Mouse (Mus musculus): ENCODE results near the gene Agbl5. TPM values are rescaled to one million over a fixed set of nuclear protein-coding genes. Genes with fewer than 3 reads are reported as not detected.

Agbl5 gene
- polyA plus RNA-seq, 1 experiment = 5.2 TPM

GRCm38 (mm10) chr5:30887858-30888336 is 597 bp upstream of the Agbl5 start:
- H3K79me2 ChIP-seq (ENCODE audit: control insufficient read depth, insufficient read depth) = no peaks in the 10 kb centered on the region
- H3K27me3 ChIP-seq (ENCODE audit: control insufficient read depth, insufficient read depth, insufficient read length) = no peaks in the 10 kb centered on the region
- peak overlapping the region; percentile 20 for H3ac ChIP-seq (ENCODE audit: control insufficient read depth, insufficient read length, low read depth)
- H3K36me3 ChIP-seq (ENCODE audit: control insufficient read depth, insufficient read depth) = peaks cover 6% of the 10 kb centered on the region
- H3K4me3 ChIP-seq (ENCODE audit: insufficient read depth, poor library complexity, severe bottlenecking) = peak overlapping the region; percentile 50
- H3K79me3 ChIP-seq (ENCODE audit: low read depth) = no peaks in the 10 kb centered on the region
- TF ChIP-seq CEBPB (IDR thresholded peaks at IDR 0.05; ENCODE audit: low read depth) (no peak), MYOD1 (IDR thresholded peaks at IDR 0.05; ENCODE audit: control insufficient read depth, insufficient read length, low read depth) (no peak), USF1 (IDR thresholded peaks at IDR 0.05; ENCODE audit: low read depth) (no peak), MAX (IDR thresholded peaks at IDR 0.05) (no peak), FOSL1 (IDR thresholded peaks at IDR 0.05; ENCODE audit: insufficient read depth, low read length, poor library complexity, severe bottlenecking) (no peak), CTCF (IDR thresholded peaks at IDR 0.05; ENCODE audit: control insufficient read depth, insufficient read depth, insufficient read length) (no peak), MYOG (IDR thresholded peaks at IDR 0.05; ENCODE audit: control insufficient read depth, extremely low read depth, insufficient read length) (no peak)

DNA sequence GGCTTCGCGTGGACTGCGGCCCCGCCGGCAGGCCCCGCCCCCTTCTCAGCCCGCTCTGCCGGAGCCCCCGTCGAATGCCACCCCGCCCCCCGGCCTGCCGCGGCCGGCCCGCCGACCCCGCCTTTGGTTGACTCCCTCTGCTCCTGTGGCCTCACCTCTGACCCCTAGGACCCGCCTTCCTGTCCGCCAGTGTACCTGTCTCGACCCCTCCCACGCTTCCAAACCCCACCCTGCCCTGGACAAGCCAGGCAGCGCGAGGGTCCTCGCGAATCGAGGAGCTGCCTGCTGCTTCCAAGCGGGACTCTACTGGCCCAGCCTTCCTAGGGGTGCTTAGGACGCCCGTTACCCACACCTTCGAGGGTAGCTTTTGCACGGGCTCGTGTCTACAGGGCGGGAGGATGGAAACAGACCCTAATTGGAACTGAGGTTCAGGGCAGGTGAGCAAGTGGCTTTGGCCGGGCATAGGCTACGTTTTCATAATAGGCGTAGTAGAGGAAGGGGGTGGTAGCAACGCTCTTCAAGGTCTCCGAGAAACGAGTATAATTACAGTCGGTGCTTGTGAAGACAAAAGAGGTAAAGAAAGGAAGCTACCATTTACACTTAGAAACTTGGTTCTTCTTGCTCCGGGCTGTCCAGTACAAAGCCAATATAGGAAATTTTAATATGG is 727 bp downstream of the Agbl5 start:
- Histone ChIP-seq H3ac (ENCODE audit: control insufficient read depth, insufficient read length, low read depth) (peak overlapping the region; percentile 74), H3K36me3 (ENCODE audit: control insufficient read depth, insufficient read depth) (peaks cover 16% of the 10 kb centered on the region), H3K79me3 (ENCODE audit: low read depth) (no peaks in the 10 kb centered on the region), H3K4me3 (ENCODE audit: insufficient read depth, poor library complexity, severe bottlenecking) (peak overlapping the region; percentile 60), H3K79me2 (ENCODE audit: control insufficient read depth, insufficient read depth) (no peaks in the 10 kb centered on the region), H3K27me3 (ENCODE audit: control insufficient read depth, insufficient read depth, insufficient read length) (no peaks in the 10 kb centered on the region)
- no peak for TF ChIP-seq FOSL1 (IDR thresholded peaks at IDR 0.05; ENCODE audit: insufficient read depth, low read length, poor library complexity, severe bottlenecking)
- no peak for TF ChIP-seq CEBPB (IDR thresholded peaks at IDR 0.05; ENCODE audit: low read depth)
- no peak for TF ChIP-seq MYOG (IDR thresholded peaks at IDR 0.05; ENCODE audit: control insufficient read depth, extremely low read depth, insufficient read length)
- no peak for TF ChIP-seq MAX (IDR thresholded peaks at IDR 0.05)
- TF ChIP-seq MYOD1 (IDR thresholded peaks at IDR 0.05; ENCODE audit: control insufficient read depth, insufficient read length, low read depth) = no peak
- no peak for TF ChIP-seq CTCF (IDR thresholded peaks at IDR 0.05; ENCODE audit: control insufficient read depth, insufficient read depth, insufficient read length)
- no peak for TF ChIP-seq USF1 (IDR thresholded peaks at IDR 0.05; ENCODE audit: low read depth)

- Histone ChIP-seq H3ac (ENCODE audit: control insufficient read depth, insufficient read length, low read depth) (no peak overlapping the region), H3K79me3 (ENCODE audit: low read depth) (no peaks in the 10 kb centered on the region), H3K27me3 (ENCODE audit: control insufficient read depth, insufficient read depth, insufficient read length) (no peaks in the 10 kb centered on the region), H3K79me2 (ENCODE audit: control insufficient read depth, insufficient read depth) (no peaks in the 10 kb centered on the region), H3K36me3 (ENCODE audit: control insufficient read depth, insufficient read depth) (peaks cover 18% of the 10 kb centered on the region), H3K4me3 (ENCODE audit: insufficient read depth, poor library complexity, severe bottlenecking) (no peak overlapping the region)
- TF ChIP-seq MYOG (IDR thresholded peaks at IDR 0.05; ENCODE audit: control insufficient read depth, extremely low read depth, insufficient read length) = no peak
- no peak for TF ChIP-seq CTCF (IDR thresholded peaks at IDR 0.05; ENCODE audit: control insufficient read depth, insufficient read depth, insufficient read length)
- no peak for TF ChIP-seq MYOD1 (IDR thresholded peaks at IDR 0.05; ENCODE audit: control insufficient read depth, insufficient read length, low read depth)
- TF ChIP-seq MAX (IDR thresholded peaks at IDR 0.05) = no peak
- TF ChIP-seq FOSL1 (IDR thresholded peaks at IDR 0.05; ENCODE audit: insufficient read depth, low read length, poor library complexity, severe bottlenecking) = no peak
- no peak for TF ChIP-seq CEBPB (IDR thresholded peaks at IDR 0.05; ENCODE audit: low read depth)
- TF ChIP-seq USF1 (IDR thresholded peaks at IDR 0.05; ENCODE audit: low read depth) = no peak
Measured at GRCm38 (mm10) chr5:30890375-30890774, 1.9 kb downstream of the Agbl5 start.

- Histone ChIP-seq H3K79me3 (ENCODE audit: low read depth) (peaks cover 35% of the 10 kb centered on the region), H3K36me3 (ENCODE audit: control insufficient read depth, insufficient read depth) (peaks cover 53% of the 10 kb centered on the region), H3K27me3 (ENCODE audit: control insufficient read depth, insufficient read depth, insufficient read length) (no peaks in the 10 kb centered on the region), H3ac (ENCODE audit: control insufficient read depth, insufficient read length, low read depth) (no peak overlapping the region), H3K79me2 (ENCODE audit: control insufficient read depth, insufficient read depth) (peaks cover 68% of the 10 kb centered on the region), H3K4me3 (ENCODE audit: insufficient read depth, poor library complexity, severe bottlenecking) (no peak overlapping the region)
- peak; percentile 41 for TF ChIP-seq USF1 (IDR thresholded peaks at IDR 0.05; ENCODE audit: low read depth)
- TF ChIP-seq MYOD1 (IDR thresholded peaks at IDR 0.05; ENCODE audit: control insufficient read depth, insufficient read length, low read depth) = no peak
Measured at GRCm38 (mm10) chr5:30901860-30902259, 13.4 kb downstream of the Agbl5 start.

DNA sequence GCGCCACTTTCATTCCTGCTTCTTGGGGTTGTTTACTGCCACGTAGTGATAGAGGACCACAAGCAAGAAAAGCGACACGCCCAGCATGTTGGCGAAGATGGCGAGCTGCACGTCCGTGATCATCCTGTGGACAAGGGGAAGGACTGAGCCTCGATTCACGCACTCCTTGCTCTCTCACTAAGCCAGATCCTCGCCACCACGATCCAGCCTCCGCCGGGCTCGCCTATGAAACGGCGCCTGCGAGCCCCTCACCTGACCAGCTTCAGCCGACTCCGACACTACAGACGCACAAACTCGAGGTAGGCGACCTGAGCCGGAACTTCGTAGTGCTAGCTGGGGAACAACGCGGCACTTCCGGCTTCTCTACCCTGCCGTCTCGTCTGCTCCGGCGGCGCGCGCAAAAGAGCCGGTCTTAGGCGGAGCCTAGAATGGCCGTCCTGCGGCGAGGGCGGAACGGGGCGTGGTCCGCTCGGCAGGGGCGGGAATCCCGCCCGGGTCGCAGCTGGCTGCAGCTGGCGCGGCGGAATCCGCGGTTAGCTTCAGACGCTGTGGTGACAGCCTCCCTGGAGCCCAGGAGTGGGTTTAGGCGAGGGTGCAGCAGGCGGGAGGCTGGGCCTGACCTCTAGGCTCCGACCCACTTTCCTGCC is 19.0 kb downstream of the Agbl5 start, which contains the start of gene Ost4:
Gene Ost4 (minus strand): TSS at position 376 of the 647 bp plus-strand sequence.
- peaks cover 50% of the 10 kb centered on the region for H3K79me2 ChIP-seq (ENCODE audit: control insufficient read depth, insufficient read depth)
- peaks cover 34% of the 10 kb centered on the region for H3K36me3 ChIP-seq (ENCODE audit: control insufficient read depth, insufficient read depth)
- TF ChIP-seq USF1 (IDR thresholded peaks at IDR 0.05; ENCODE audit: low read depth) (no peak), MYOD1 (IDR thresholded peaks at IDR 0.05; ENCODE audit: control insufficient read depth, insufficient read length, low read depth) (peak; percentile 84)
- H3ac ChIP-seq (ENCODE audit: control insufficient read depth, insufficient read length, low read depth) = peak within 1 kb of the TSS; percentile 80
- H3K4me3 ChIP-seq (ENCODE audit: insufficient read depth, poor library complexity, severe bottlenecking) = peak within 1 kb of the TSS; percentile 54
- H3K79me3 ChIP-seq (ENCODE audit: low read depth) = peaks cover 30% of the 10 kb centered on the region
- no peaks in the 10 kb centered on the region for H3K27me3 ChIP-seq (ENCODE audit: control insufficient read depth, insufficient read depth, insufficient read length)
